Mouse (Mus musculus) E14TG2a.4 (cell line): Measurements from ENCODE around the gene Dnaja3.

ENCODE experiments used
- H3K27me3 ChIP-seq: 2 replicates; pipeline ENCODE4 v1.6.1; 2014; ENCODE audit warnings: low read length, control low read depth; ENCODE audit not compliant: insufficient read depth
- H3K36me3 ChIP-seq: 2 replicates; pipeline ENCODE4 v1.6.1; 2014; ENCODE audit warnings: low read length, control low read depth; ENCODE audit not compliant: insufficient read depth
- H3K4me1 ChIP-seq: replicated peaks from 2 replicates; pipeline ENCODE4 v1.6.1; 2014; ENCODE audit warnings: low read depth, low read length, control low read depth
- H3K4me3 ChIP-seq: replicated peaks from 2 replicates; pipeline ENCODE4 v1.5.1; 2014; ENCODE audit warnings: mild to moderate bottlenecking, low read length
- H3K9me3 ChIP-seq: 2 replicates; pipeline ENCODE4 v1.6.1; 2014; ENCODE audit warnings: low read length, control low read depth
- CTCF ChIP-seq: conservative IDR thresholded peaks from 2 replicates; pipeline ENCODE4 v1.5.1; 2014; ENCODE audit warnings: low read length
- NANOG ChIP-seq: IDR thresholded peaks from 2 replicates; pipeline ENCODE4 v1.6.1; 2014; ENCODE audit warnings: borderline replicate concordance, low read length, mixed read lengths
- POU5F1 ChIP-seq: IDR thresholded peaks from 2 replicates; pipeline ENCODE4 v1.6.1; 2014; ENCODE audit warnings: low read length, borderline replicate concordance

Gene Dnaja3

GRCm38 (mm10) chr16:4711173-4711572 lies 71.4 kb downstream of the Dnaja3 start:
- peaks cover 25% of the 10 kb centered on the region for H3K4me1 ChIP-seq
- no peak for TF ChIP-seq NANOG
- no peak for TF ChIP-seq POU5F1
- TF ChIP-seq CTCF: no peak

GRCm38 (mm10) chr16:4713861-4714710 lies 74.3 kb downstream of the Dnaja3 start:
- Histone ChIP-seq H3K36me3 (peaks cover 79% of the 10 kb centered on the region), H3K9me3 (no peaks in the 10 kb centered on the region), H3K4me1 (peaks cover 25% of the 10 kb centered on the region), H3K27me3 (no peaks in the 10 kb centered on the region), H3K4me3 (no peak overlapping the region)
- no peak for TF ChIP-seq POU5F1
- no peak for TF ChIP-seq NANOG
- no peak for TF ChIP-seq CTCF

More at GRCm38 (mm10) chr16:4711173-4711572, 71.4 kb downstream of the Dnaja3 start:
- no peaks in the 10 kb centered on the region for H3K27me3 ChIP-seq
- no peaks in the 10 kb centered on the region for H3K9me3 ChIP-seq
- peaks cover 100% of the 10 kb centered on the region for H3K36me3 ChIP-seq
- no peak overlapping the region for H3K4me3 ChIP-seq

GRCm38 (mm10) chr16:4717866-4718265 lies 78.1 kb downstream of the Dnaja3 start:
- Histone ChIP-seq H3K4me1 (peaks cover 16% of the 10 kb centered on the region), H3K9me3 (no peaks in the 10 kb centered on the region), H3K4me3 (peak overlapping the region; percentile 85), H3K27me3 (peaks cover 1% of the 10 kb centered on the region; the same call in 1 of the 2 replicates), H3K36me3 (peaks cover 41% of the 10 kb centered on the region)
- TF ChIP-seq POU5F1: no peak
- TF ChIP-seq NANOG: no peak
- TF ChIP-seq CTCF: no peak

- peaks cover 10% of the 10 kb centered on the region; the same call in 1 of the 2 replicates for H3K27me3 ChIP-seq
- H3K4me1 ChIP-seq: peaks cover 16% of the 10 kb centered on the region
- H3K9me3 ChIP-seq: no peaks in the 10 kb centered on the region
- H3K4me3 ChIP-seq: peak within 1 kb of the TSS; percentile 85
- TF ChIP-seq CTCF (no peak), POU5F1 (no peak), NANOG (no peak)
- peaks cover 30% of the 10 kb centered on the region for H3K36me3 ChIP-seq
Measured at GRCm38 (mm10) chr16:4718753-4719518, 79.1 kb downstream of the Dnaja3 start, which contains the start of gene Nmral1. Gene Nmral1, minus strand, starts transcription at chr16:4719356.

- no peak for TF ChIP-seq CTCF
- TF ChIP-seq POU5F1: no peak
- TF ChIP-seq NANOG: no peak
- H3K4me1 ChIP-seq: peaks cover 31% of the 10 kb centered on the region
- no peak overlapping the region for H3K4me3 ChIP-seq
- no peaks in the 10 kb centered on the region for H3K36me3 ChIP-seq
- H3K27me3 ChIP-seq: peaks cover 22% of the 10 kb centered on the region
- no peaks in the 10 kb centered on the region for H3K9me3 ChIP-seq
Measured at GRCm38 (mm10) chr16:4722128-4722914, 82.5 kb downstream of the Dnaja3 start.

GRCm38 (mm10) chr16:4722915-4723209 lies 83.1 kb downstream of the Dnaja3 start:
- Histone ChIP-seq H3K27me3 (peaks cover 22% of the 10 kb centered on the region), H3K4me3 (no peak overlapping the region), H3K36me3 (no peaks in the 10 kb centered on the region), H3K4me1 (peaks cover 27% of the 10 kb centered on the region), H3K9me3 (no peaks in the 10 kb centered on the region)
- TF ChIP-seq POU5F1: no peak
- TF ChIP-seq CTCF: no peak
- no peak for TF ChIP-seq NANOG

- Histone ChIP-seq H3K36me3 (no peaks in the 10 kb centered on the region), H3K4me1 (peaks cover 14% of the 10 kb centered on the region), H3K27me3 (peaks cover 22% of the 10 kb centered on the region), H3K9me3 (no peaks in the 10 kb centered on the region), H3K4me3 (no peak overlapping the region)
- no peak for TF ChIP-seq POU5F1
- TF ChIP-seq CTCF: no peak
- no peak for TF ChIP-seq NANOG
Measured at GRCm38 (mm10) chr16:4725266-4725665, 85.5 kb downstream of the Dnaja3 start.

- H3K4me3 ChIP-seq: peak within 1 kb of the TSS; percentile 95
- H3K4me1 ChIP-seq: peaks cover 14% of the 10 kb centered on the region
Measured at GRCm38 (mm10) chr16:4725780-4726527, 86.2 kb downstream of the Dnaja3 start, which contains the start of gene Hmox2. Gene Hmox2, plus strand, starts transcription at chr16:4726361.

More at GRCm38 (mm10) chr16:4725780-4726527, 86.2 kb downstream of the Dnaja3 start, which contains the start of gene Hmox2:
- H3K9me3 ChIP-seq: no peaks in the 10 kb centered on the region
- H3K27me3 ChIP-seq: peaks cover 22% of the 10 kb centered on the region
- H3K36me3 ChIP-seq: no peaks in the 10 kb centered on the region
- TF ChIP-seq NANOG (no peak), CTCF (no peak), POU5F1 (no peak)
